Mouse (Mus musculus) liver, embryonic 14.5 days (tissue): ENCODE measurements at regions not wholly inside any gene's neighbourhood (a gene's known extent, or its start where the extent isn't known, plus 50 kb on each side); places are given as distances from the start of the nearest gene placed in this dataset.

Experiments used
- CTCF ChIP-seq: IDR thresholded peaks from 2 replicates; pipeline ENCODE4 v1.5.1; 2016; ENCODE audit warnings: antibody characterized with exemption, low read depth, control low read depth
- EP300 ChIP-seq: IDR thresholded peaks from 2 replicates; pipeline ENCODE4 v1.6.1; 2016; ENCODE audit warnings: antibody characterized with exemption, low read depth

- no peak for TF ChIP-seq CTCF
- TF ChIP-seq EP300, result no peak
Measured at GRCm38 (mm10) chr9:43532187-43532586, 211.6 kb upstream of the Nectin1 start.
